Mouse (Mus musculus): ENCODE measurements around the gene Bmpr2. TPM values are rescaled to one million over a fixed set of nuclear protein-coding genes. Genes with fewer than 3 reads are reported as not detected.

The Bmpr2 gene
- polyA plus RNA-seq, 1 experiment from 2014 or later = 6.2 TPM

- H3K36me3 ChIP-seq = no peaks in the 10 kb centered on the region
- no peak overlapping the region for H3K4me3 ChIP-seq
- no peak overlapping the region for H3K27ac ChIP-seq
- no peaks in the 10 kb centered on the region for H3K27me3 ChIP-seq (ENCODE audit: insufficient read depth, poor library complexity, severe bottlenecking)
- H3K9me3 ChIP-seq = no peaks in the 10 kb centered on the region
- no peak for DNase-seq (ENCODE audit: low spot score)
- 68% methylated on average over 4 of the region's 4 CpGs for WGBS
- H3K4me1 ChIP-seq (replicated peaks) = peaks cover 9% of the 10 kb centered on the region; the same call in 1 of the 2 replicates
Observed at GRCm38 (mm10) chr1:59886899-59887298, 123.7 kb downstream of the Bmpr2 start.

DNA sequence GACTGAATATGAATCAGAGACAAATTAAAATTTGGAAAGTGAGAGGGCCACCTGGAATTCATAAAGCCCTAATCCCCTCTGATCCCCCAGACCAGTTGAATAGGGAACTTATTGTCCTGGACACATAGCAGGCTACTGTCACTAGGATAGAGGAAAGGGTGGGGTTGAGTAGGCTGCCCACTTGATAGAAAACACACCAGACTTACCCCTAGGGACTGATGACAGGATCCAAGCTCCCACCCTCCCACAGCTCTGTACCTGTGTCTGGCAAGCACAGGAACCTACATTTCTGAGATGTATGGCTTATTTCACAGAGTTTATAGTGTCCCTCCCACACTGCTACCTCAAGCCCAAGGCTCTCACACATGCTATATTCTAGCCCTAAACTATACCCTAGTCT lies 124.8 kb downstream of the Bmpr2 start:
- no peak for DNase-seq (ENCODE audit: low spot score)
- no peaks in the 10 kb centered on the region for H3K27me3 ChIP-seq (ENCODE audit: insufficient read depth, poor library complexity, severe bottlenecking)
- no peak overlapping the region for H3K27ac ChIP-seq
- no peaks in the 10 kb centered on the region for H3K9me3 ChIP-seq
- H3K4me1 ChIP-seq (replicated peaks) = peaks cover 9% of the 10 kb centered on the region; the same call in 1 of the 2 replicates
- H3K36me3 ChIP-seq = no peaks in the 10 kb centered on the region
- no peak overlapping the region for H3K4me3 ChIP-seq

- no peak overlapping the region for H3K27ac ChIP-seq
- H3K9me3 ChIP-seq = no peaks in the 10 kb centered on the region
- DNase-seq (ENCODE audit: low spot score) = no peak
- H3K27me3 ChIP-seq (ENCODE audit: insufficient read depth, poor library complexity, severe bottlenecking) = no peaks in the 10 kb centered on the region
- H3K4me3 ChIP-seq = no peak overlapping the region
- 84% methylated on average over 4 of the region's 4 CpGs for WGBS
- peaks cover 9% of the 10 kb centered on the region; the same call in 1 of the 2 replicates for H3K4me1 ChIP-seq (replicated peaks)
- H3K36me3 ChIP-seq = no peaks in the 10 kb centered on the region
Observed at GRCm38 (mm10) chr1:59891185-59891584, 128.0 kb downstream of the Bmpr2 start.

GRCm38 (mm10) chr1:59892777-59893176 lies 129.6 kb downstream of the Bmpr2 start:
- no peaks in the 10 kb centered on the region for H3K9me3 ChIP-seq
- no peaks in the 10 kb centered on the region for H3K36me3 ChIP-seq
- H3K4me1 ChIP-seq (replicated peaks) = no peaks in the 10 kb centered on the region
- DNase-seq (ENCODE audit: low spot score) = no peak
- no peak overlapping the region for H3K4me3 ChIP-seq
- no peaks in the 10 kb centered on the region for H3K27me3 ChIP-seq (ENCODE audit: insufficient read depth, poor library complexity, severe bottlenecking)
- H3K27ac ChIP-seq = no peak overlapping the region
- 88% methylated on average over 8 of the region's 8 CpGs for WGBS

DNA sequence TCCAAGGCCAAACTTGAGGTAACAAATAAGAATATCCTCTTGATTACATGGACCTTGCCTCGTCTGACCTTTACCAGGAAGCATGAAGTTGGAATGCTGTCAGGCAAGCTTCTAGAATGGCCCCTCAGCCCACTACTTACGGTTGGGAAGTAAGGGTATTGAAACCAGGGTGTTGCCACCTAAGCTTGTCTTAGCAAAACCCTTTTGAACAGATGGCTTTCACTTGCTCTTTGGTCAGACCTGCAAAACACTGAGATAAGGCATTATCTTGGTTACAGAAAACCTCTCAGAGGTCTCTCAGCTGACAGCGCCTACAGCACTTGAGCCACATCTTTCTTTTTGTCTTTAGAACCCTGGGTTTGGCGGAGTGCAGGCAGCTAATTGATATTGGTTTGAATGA lies 130.8 kb downstream of the Bmpr2 start:
- no peak overlapping the region for H3K27ac ChIP-seq
- no peak for DNase-seq (ENCODE audit: low spot score)
- no peaks in the 10 kb centered on the region for H3K4me1 ChIP-seq (replicated peaks)
- WGBS = 89% methylated on average over 4 of the region's 4 CpGs
- no peaks in the 10 kb centered on the region for H3K27me3 ChIP-seq (ENCODE audit: insufficient read depth, poor library complexity, severe bottlenecking)
- no peaks in the 10 kb centered on the region for H3K36me3 ChIP-seq
- no peak overlapping the region for H3K4me3 ChIP-seq
- H3K9me3 ChIP-seq = no peaks in the 10 kb centered on the region

- Histone ChIP-seq H3K4me1 (replicated peaks) (no peaks in the 10 kb centered on the region), H3K4me3 (no peak overlapping the region), H3K27me3 (ENCODE audit: insufficient read depth, poor library complexity, severe bottlenecking) (no peaks in the 10 kb centered on the region), H3K9me3 (no peaks in the 10 kb centered on the region), H3K36me3 (no peaks in the 10 kb centered on the region), H3K27ac (no peak overlapping the region)
- DNase-seq (ENCODE audit: low spot score) = no peak
- WGBS = 61% methylated on average over 4 of the region's 4 CpGs
Observed at GRCm38 (mm10) chr1:59895456-59895855, 132.3 kb downstream of the Bmpr2 start.

DNA sequence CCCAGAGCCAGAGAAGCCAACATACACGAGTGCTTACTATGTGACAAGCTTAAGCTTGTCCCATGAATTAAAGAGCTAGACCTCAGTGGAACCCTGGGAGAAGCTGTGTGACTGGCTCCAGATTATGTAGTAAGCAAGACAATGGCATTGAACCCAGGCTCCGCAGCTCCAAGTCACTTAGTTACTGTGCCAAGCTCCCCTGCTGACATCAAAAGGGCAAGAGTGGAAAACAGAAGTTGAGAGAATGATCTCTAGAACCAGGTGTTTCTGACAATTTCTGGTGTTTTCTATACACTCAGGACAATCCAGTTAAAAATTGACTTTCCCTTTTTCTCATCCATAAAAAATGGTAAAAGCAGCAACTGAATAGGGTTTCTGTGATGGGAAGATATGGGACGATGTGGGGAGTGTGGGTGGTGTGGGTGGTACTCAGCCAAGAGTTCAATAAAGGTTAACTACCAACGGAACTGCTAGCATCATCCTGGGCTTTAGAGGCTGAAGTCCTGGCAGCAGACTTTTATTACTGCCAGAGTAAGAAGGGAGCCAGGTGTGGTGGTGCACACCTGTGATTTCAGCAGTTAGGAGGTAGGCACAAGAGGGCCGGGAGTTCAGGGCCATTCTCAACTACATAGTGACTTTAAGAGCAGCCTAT lies 134.1 kb downstream of the Bmpr2 start:
- Histone ChIP-seq H3K4me3 (no peak overlapping the region), H3K27ac (no peak overlapping the region), H3K27me3 (ENCODE audit: insufficient read depth, poor library complexity, severe bottlenecking) (no peaks in the 10 kb centered on the region), H3K4me1 (replicated peaks) (0 out of 2 replicates have a peak, but pooled peaks cover 5% of the 10 kb centered on the region), H3K9me3 (no peaks in the 10 kb centered on the region), H3K36me3 (no peaks in the 10 kb centered on the region)
- DNase-seq (ENCODE audit: low spot score) = no peak
- 62% methylated on average over 5 of the region's 5 CpGs for WGBS

DNA sequence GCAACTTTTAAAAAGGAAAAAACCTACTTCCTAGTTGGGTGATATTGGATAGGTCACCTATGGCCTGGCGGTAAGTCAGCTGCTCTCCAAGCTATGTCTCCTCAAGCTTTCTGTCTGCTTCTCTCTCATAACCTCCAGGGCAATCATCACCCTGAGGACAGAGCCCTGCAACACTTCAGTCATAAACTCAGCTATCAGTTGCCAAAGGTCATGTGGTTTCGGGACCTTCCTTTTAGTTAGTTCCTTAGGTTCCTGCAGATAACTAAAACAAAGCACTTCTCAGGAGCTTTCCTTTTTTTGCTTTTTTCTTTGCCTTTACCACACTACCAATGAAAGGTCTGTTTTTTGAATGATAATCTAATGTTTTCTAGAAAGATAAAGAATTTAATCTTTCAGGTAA lies 136.5 kb downstream of the Bmpr2 start:
- no peaks in the 10 kb centered on the region for H3K9me3 ChIP-seq
- H3K27me3 ChIP-seq (ENCODE audit: insufficient read depth, poor library complexity, severe bottlenecking) = no peaks in the 10 kb centered on the region
- 83% methylated on average over 2 of the region's 2 CpGs for WGBS
- no peak for DNase-seq (ENCODE audit: low spot score)
- H3K4me3 ChIP-seq = no peak overlapping the region
- no peaks in the 10 kb centered on the region for H3K36me3 ChIP-seq
- 0 out of 2 replicates have a peak, but pooled peaks cover 5% of the 10 kb centered on the region for H3K4me1 ChIP-seq (replicated peaks)
- no peak overlapping the region for H3K27ac ChIP-seq

DNA sequence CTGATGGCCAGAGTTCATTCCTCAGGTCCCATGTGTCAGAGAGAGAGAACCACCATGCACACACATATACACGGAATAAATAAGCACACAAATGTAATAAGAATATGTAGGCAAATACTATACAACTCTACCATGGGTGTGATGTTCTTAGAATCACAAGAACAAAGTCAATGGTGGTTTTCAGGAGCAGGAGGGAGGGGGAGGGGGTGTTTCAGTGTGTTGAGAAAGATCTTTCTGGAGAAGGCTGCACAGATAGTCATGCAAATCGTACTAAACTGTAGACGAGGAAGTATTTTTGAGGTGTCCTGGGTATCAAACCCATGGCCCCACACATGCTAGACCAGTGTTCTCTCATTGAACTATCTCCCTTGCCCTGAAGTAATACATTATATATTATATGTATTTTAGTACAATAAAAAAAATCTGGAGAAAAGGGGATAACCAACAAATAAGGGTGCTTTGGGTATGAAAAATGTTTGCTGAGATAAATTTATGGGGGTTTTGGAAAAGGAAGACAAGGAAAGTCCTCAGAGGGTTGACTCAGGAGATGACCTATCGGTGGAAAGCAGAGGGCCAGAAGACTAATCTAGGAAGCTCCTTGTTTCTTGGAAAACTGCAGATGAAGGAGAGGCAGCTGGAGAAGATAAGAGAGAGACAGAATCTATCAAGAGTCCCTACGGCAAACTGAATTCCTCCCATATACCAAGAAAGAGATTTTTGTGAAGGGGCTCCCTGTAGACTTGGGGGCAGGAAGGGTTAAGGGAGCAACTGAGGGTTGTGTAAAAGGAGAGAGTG lies 138.1 kb downstream of the Bmpr2 start:
- Histone ChIP-seq H3K27me3 (ENCODE audit: insufficient read depth, poor library complexity, severe bottlenecking) (no peaks in the 10 kb centered on the region), H3K27ac (no peak overlapping the region), H3K9me3 (no peaks in the 10 kb centered on the region), H3K36me3 (no peaks in the 10 kb centered on the region), H3K4me3 (no peak overlapping the region), H3K4me1 (replicated peaks) (0 out of 2 replicates have a peak, but pooled peaks cover 8% of the 10 kb centered on the region)
- WGBS = 89% methylated on average over 5 of the region's 5 CpGs
- no peak for DNase-seq (ENCODE audit: low spot score)

DNA sequence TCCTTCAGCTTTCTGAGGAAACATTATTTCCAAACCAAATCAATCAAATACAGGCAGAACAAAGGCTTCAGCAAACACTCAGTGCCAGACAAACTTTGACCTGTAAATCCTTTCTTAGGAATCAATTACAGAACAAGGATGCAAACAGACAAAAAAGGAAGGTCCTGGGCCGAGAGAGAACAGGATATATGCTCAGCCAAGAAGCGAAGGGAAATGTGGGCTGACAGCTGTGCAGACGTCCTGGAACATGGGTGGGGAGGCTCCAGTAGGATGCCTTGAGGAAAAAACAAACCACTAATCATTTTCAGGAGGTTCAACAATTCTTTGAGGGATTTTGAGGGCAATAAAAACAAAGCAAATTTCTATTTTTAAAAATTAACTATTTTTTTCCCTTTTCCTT lies 139.4 kb downstream of the Bmpr2 start:
- no peak for DNase-seq (ENCODE audit: low spot score)
- Histone ChIP-seq H3K27me3 (ENCODE audit: insufficient read depth, poor library complexity, severe bottlenecking) (no peaks in the 10 kb centered on the region), H3K36me3 (no peaks in the 10 kb centered on the region), H3K27ac (no peak overlapping the region), H3K4me1 (replicated peaks) (0 out of 2 replicates have a peak, but pooled peaks cover 8% of the 10 kb centered on the region), H3K4me3 (no peak overlapping the region), H3K9me3 (no peaks in the 10 kb centered on the region)
- WGBS = 48% methylated on average over 3 of the region's 3 CpGs

- no peak overlapping the region for H3K27ac ChIP-seq
- 0 out of 2 replicates have a peak, but pooled peaks cover 8% of the 10 kb centered on the region for H3K4me1 ChIP-seq (replicated peaks)
- H3K4me3 ChIP-seq = no peak overlapping the region
- H3K9me3 ChIP-seq = no peaks in the 10 kb centered on the region
- no peak for DNase-seq (ENCODE audit: low spot score)
- no peaks in the 10 kb centered on the region for H3K27me3 ChIP-seq (ENCODE audit: insufficient read depth, poor library complexity, severe bottlenecking)
- WGBS = 94% methylated on average over 6 of the region's 6 CpGs
- no peaks in the 10 kb centered on the region for H3K36me3 ChIP-seq
Observed at GRCm38 (mm10) chr1:59904630-59905295, 141.6 kb downstream of the Bmpr2 start.

GRCm38 (mm10) chr1:59905916-59906315 lies 142.7 kb downstream of the Bmpr2 start:
- H3K9me3 ChIP-seq = no peaks in the 10 kb centered on the region
- H3K27ac ChIP-seq = no peak overlapping the region
- no peaks in the 10 kb centered on the region for H3K36me3 ChIP-seq
- H3K4me3 ChIP-seq = no peak overlapping the region
- H3K27me3 ChIP-seq (ENCODE audit: insufficient read depth, poor library complexity, severe bottlenecking) = no peaks in the 10 kb centered on the region
- 74% methylated on average over 2 of the region's 2 CpGs for WGBS
- H3K4me1 ChIP-seq (replicated peaks) = 0 out of 2 replicates have a peak, but pooled peaks cover 8% of the 10 kb centered on the region
- no peak for DNase-seq (ENCODE audit: low spot score)

All from hindbrain, embryonic 10.5 days (tissue).